Mouse (Mus musculus): ENCODE data around the gene Mpzl3. TPM values are rescaled to one million over a fixed set of nuclear protein-coding genes. Genes with fewer than 3 reads are reported as not detected.

Gene Mpzl3
- 10.4 TPM for polyA plus RNA-seq (2015; fragmentation: Illumina TruSeq; extraction: RNeasy Lipid Tissue Mini Kit (QIAGEN cat#74804); ENCODE audit: insufficient read depth, low replicate concordance)

DNA sequence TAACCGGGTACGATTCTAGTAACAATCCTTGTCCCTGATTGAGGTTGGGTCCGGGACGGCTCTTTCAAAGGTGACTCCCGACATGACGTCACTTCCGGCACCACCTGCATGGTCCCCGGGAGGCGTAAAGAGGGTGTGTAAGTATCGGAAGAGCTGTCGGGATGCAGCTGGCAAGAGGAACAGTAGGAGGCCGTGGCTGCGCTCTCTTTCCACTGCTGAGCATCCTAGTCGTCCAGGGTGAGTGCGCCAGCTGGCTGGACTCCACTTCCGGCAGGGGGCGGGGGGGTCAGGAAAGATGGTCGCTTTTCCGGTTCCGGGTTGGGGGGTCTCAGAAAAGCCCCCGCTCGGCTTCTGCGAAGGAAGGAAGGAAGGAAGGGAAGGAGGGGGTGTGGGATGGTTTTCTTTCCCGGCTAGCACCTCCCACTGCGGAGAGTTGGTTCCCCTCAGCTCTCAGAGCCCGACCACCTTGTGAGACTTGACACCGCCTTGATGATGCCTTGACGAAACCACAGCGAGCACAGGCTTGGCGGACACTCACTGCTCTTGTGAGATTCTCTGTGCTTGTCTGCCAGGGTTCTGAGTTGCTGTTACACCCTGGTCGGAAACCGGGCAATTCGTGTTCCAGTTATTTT lies at the start of gene Mpzl3:
Mpzl3 (plus strand) TSS at position 105 of the 632 bp plus-strand sequence.

GRCm38 (mm10) chr9:45009180-45010078 lies 45.6 kb upstream of the Mpzl3 start, which contains the start of gene Cd3e:
Gene Cd3e, minus strand, starts transcription at chr9:45009627.

DNA sequence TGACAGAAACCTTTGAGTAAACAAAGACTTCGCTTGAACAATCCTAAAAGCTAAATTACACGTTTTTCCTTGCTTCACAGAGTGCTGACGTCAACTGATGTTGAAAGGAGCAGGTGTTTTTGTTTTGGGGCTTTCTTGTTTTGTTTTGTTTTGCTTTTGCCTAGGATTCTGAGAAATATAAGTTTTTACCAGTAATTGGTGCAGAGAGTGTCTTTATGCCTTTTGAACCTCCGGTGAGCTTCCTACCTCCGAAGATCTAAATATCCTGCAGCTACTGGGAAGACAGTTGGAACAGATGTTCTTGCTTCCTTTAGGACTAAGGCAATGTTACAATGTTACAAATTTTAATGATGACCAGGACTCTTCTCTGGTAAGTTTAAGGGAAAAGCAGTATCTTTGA lies 15.5 kb upstream of the Mpzl3 start, which contains the start of gene Mpzl2:
Mpzl2 (plus strand) TSS at position 301 of the 400 bp plus-strand sequence.

GRCm38 (mm10) chr9:45079011-45079410 lies 24.0 kb downstream of the Mpzl3 start, which contains the start of gene Jaml:
Gene Jaml, plus strand, starts transcription at chr9:45079183.

DNA sequence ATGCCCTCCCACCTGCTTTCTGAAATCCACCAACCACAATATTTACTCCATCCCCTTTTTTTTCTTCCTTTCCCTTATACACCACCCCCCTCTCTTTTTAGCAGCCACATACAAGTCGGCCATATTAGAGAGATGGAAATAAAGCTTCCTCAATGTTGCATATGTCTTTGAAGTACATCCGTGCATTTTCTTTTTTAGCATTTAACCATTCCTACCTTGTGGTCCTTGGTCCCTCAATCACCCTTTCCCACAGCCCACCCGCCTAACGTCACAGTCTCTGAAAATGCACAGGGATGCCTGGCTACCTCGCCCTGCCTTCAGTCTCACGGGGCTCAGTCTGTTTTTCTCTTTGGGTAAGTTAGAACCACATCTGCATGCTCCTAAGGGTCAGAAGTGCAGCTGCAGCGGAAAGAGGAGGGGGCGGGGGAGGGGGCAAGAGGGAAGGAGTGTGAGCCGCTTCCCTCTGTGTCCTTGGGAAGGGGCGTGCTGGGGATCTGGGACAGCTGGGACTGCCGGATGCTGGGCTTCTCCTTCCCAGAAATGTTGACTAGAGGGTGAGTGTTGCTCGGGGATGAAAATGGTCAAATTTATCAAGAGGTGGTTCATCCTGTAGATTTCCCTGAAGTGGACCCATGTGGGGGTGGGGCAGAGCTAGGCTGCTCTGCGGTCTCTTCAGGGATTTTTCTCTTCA lies 62.9 kb downstream of the Mpzl3 start, which contains the start of gene Scn2b:
Scn2b (plus strand) TSS at position 42 of the 691 bp plus-strand sequence.

Other genes with a start within 250 kb of the Mpzl3 start
- gene Kmt2a, start 173.9 kb upstream of the Mpzl3 start, polyA plus RNA-seq (2015; fragmentation: Illumina TruSeq; extraction: RNeasy Lipid Tissue Mini Kit (QIAGEN cat#74804); ENCODE audit: insufficient read depth, low replicate concordance), result 83.8 TPM
- 327 TPM for gene Atp5l, start 134.4 kb upstream of the Mpzl3 start, polyA plus RNA-seq (2015; fragmentation: Illumina TruSeq; extraction: RNeasy Lipid Tissue Mini Kit (QIAGEN cat#74804); ENCODE audit: insufficient read depth, low replicate concordance)
- 83.4 TPM for gene Ube4a, start 89.6 kb upstream of the Mpzl3 start, polyA plus RNA-seq (2015; fragmentation: Illumina TruSeq; extraction: RNeasy Lipid Tissue Mini Kit (QIAGEN cat#74804); ENCODE audit: insufficient read depth, low replicate concordance)
- gene Cd3g, start 74.8 kb upstream of the Mpzl3 start, polyA plus RNA-seq (2015; fragmentation: Illumina TruSeq; extraction: RNeasy Lipid Tissue Mini Kit (QIAGEN cat#74804); ENCODE audit: insufficient read depth, low replicate concordance), result 219 TPM
- 76.6 TPM for gene Cd3d, start 73.4 kb upstream of the Mpzl3 start, polyA plus RNA-seq (2015; fragmentation: Illumina TruSeq; extraction: RNeasy Lipid Tissue Mini Kit (QIAGEN cat#74804); ENCODE audit: insufficient read depth, low replicate concordance)
- gene Cd3e, start 45.6 kb upstream of the Mpzl3 start, polyA plus RNA-seq (2015; fragmentation: Illumina TruSeq; extraction: RNeasy Lipid Tissue Mini Kit (QIAGEN cat#74804); ENCODE audit: insufficient read depth, low replicate concordance), result 96.4 TPM
- gene Mpzl2, start 15.4 kb upstream of the Mpzl3 start, polyA plus RNA-seq (2015; fragmentation: Illumina TruSeq; extraction: RNeasy Lipid Tissue Mini Kit (QIAGEN cat#74804); ENCODE audit: insufficient read depth, low replicate concordance), result 1.2 TPM
- 34.5 TPM for gene Jaml, start 24.0 kb downstream of the Mpzl3 start, polyA plus RNA-seq (2015; fragmentation: Illumina TruSeq; extraction: RNeasy Lipid Tissue Mini Kit (QIAGEN cat#74804); ENCODE audit: insufficient read depth, low replicate concordance)
- 4.2 TPM for gene Scn2b, start 62.6 kb downstream of the Mpzl3 start, polyA plus RNA-seq (2015; fragmentation: Illumina TruSeq; extraction: RNeasy Lipid Tissue Mini Kit (QIAGEN cat#74804); ENCODE audit: insufficient read depth, low replicate concordance)
- 1.5 TPM for gene Scn4b, start 83.2 kb downstream of the Mpzl3 start, polyA plus RNA-seq (2015; fragmentation: Illumina TruSeq; extraction: RNeasy Lipid Tissue Mini Kit (QIAGEN cat#74804); ENCODE audit: insufficient read depth, low replicate concordance)
- gene BC049352, start 126.8 kb downstream of the Mpzl3 start, polyA plus RNA-seq (2015; fragmentation: Illumina TruSeq; extraction: RNeasy Lipid Tissue Mini Kit (QIAGEN cat#74804); ENCODE audit: insufficient read depth, low replicate concordance), result 0.50 TPM
- 0.72 TPM for gene Tmprss4, start 148.9 kb downstream of the Mpzl3 start, polyA plus RNA-seq (2015; fragmentation: Illumina TruSeq; extraction: RNeasy Lipid Tissue Mini Kit (QIAGEN cat#74804); ENCODE audit: insufficient read depth, low replicate concordance)
- gene Il10ra, start 214.0 kb downstream of the Mpzl3 start, polyA plus RNA-seq (2015; fragmentation: Illumina TruSeq; extraction: RNeasy Lipid Tissue Mini Kit (QIAGEN cat#74804); ENCODE audit: insufficient read depth, low replicate concordance), result 130 TPM

Data from spleen, adult 10 weeks (tissue).